Mouse (Mus musculus): Measurements from ENCODE around the gene H2-DMb2. TPM values are rescaled to one million over a fixed set of nuclear protein-coding genes. Genes with fewer than 3 reads are reported as not detected.

Gene H2-DMb2
- polyA plus RNA-seq (2014; fragmentation: Nextera tagmentation; extraction: Ambion mirVana) = 0.18 and 0.36 TPM in 2 replicates

DNA sequence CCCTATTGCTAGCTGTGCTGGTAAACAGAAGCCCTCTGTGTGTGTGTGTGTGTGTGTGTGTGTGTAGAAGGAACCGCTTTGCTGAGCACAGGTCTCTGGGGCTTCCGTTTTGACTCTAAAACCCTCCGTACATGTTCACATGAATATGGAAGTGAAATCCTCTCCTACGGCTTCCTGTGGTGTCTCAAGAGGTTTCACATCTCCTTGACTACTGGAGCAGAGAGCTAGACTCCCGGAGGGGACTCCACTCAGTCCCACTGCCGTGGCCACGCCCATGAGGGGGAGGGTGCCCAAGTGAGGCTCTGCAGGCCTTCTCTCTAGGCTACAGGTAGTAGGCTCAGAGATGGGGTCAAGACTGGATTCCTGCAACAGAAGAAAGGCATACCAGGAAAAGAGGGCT lies at the start of gene H2-DMb2:
Gene H2-DMb2, plus strand, starts transcription at position 275 of the 400 bp plus-strand sequence.
- no peak within 1 kb of the TSS for H3K9ac ChIP-seq (ENCODE audit: low read length)
- H3K4me2 ChIP-seq (ENCODE audit: low read length) = no peak within 1 kb of the TSS
- 41% methylated on average over 7 of the region's 7 CpGs for WGBS
- H3K4me1 ChIP-seq (ENCODE audit: control insufficient read depth, insufficient read depth, low read length) = no peaks in the 10 kb centered on the region
- ATAC-seq (no peak), DNase-seq (ENCODE audit: low spot score) (no peak)
- no peak within 1 kb of the TSS for H3K27ac ChIP-seq (ENCODE audit: low read depth, low read length)
- H3K27me3 ChIP-seq (replicated peaks; ENCODE audit: control insufficient read depth, insufficient read depth, low read length) = peaks cover 35% of the 10 kb centered on the region
- H3K9me3 ChIP-seq (replicated peaks; ENCODE audit: control insufficient read depth, low read length) = no peaks in the 10 kb centered on the region
- H3K4me3 ChIP-seq (ENCODE audit: low read depth, low read length) = no peak within 1 kb of the TSS
- H3K36me3 ChIP-seq (ENCODE audit: control insufficient read depth, insufficient read depth, low read length) = no peaks in the 10 kb centered on the region

DNA sequence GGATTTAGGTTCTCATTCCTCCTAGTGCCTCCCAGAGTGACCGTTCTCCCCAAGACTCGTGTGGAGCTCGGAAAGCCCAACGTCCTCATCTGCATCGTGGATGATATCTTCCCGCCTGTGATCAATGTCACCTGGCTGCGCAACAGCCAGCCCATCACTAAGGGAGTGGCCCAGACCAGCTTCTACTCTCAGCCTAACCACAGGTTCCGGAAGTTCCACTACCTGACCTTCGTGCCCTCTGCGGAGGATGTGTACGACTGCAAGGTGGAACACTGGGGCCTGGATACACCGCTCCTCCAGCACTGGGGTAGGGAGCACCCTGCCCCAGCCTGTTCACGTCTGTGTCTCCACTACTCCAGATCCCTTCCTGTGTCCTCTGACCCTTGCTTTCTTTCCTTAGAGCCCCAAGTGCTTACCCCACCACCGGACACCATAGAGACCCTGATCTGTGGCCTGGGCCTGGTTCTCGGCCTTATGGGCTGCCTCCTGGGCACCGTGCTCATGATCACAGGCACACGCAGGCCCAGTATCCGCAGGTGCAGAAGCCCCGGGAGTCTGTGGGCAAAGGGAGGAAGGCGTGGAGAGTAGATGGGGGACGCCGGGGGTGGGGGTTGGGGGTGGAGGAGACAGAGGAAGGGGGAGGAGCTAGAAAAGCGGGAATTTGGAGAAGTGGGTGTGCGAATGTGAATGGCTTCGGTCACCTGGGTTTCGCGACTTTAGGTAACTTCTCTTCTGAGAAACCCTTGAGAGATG lies 48.6 kb upstream of the H2-DMb2 start:
- Histone ChIP-seq H3K27me3 (replicated peaks; ENCODE audit: control insufficient read depth, insufficient read depth, low read length) (no peaks in the 10 kb centered on the region), H3K36me3 (ENCODE audit: control insufficient read depth, insufficient read depth, low read length) (no peaks in the 10 kb centered on the region), H3K4me1 (ENCODE audit: control insufficient read depth, insufficient read depth, low read length) (no peaks in the 10 kb centered on the region), H3K9ac (ENCODE audit: low read length) (no peak overlapping the region), H3K27ac (ENCODE audit: low read depth, low read length) (no peak overlapping the region), H3K4me2 (ENCODE audit: low read length) (no peak overlapping the region), H3K4me3 (ENCODE audit: low read depth, low read length) (no peak overlapping the region), H3K9me3 (replicated peaks; ENCODE audit: control insufficient read depth, low read length) (no peaks in the 10 kb centered on the region)
- no peak for ATAC-seq
- 89% methylated on average over 27 of the region's 27 CpGs for WGBS
- no peak for DNase-seq (ENCODE audit: low spot score)

DNA sequence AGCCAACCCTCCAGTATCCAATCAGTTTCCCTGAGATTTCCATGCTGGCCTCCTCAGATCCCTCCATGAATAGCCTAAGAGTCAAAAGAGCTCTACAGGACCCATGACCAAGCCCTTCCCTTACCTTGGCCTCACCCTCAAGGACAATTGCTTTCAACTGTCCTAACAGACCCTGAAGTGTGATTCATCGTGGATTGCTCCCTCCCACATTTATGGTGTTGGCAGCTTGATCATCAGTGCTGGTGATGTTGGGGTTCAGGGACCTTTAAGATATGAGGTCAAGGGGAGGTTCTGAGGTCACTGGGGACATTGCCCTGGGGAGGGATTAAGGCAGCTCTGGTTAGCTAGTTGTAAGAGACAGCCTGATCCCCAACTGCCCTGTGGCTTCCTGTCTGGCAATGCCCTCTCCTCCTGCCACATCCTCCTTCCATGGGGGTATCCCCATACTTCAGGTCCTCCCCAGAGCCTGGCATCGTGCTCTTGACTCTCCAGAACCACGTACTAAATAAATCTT lies 46.6 kb upstream of the H2-DMb2 start:
- H3K4me1 ChIP-seq (ENCODE audit: control insufficient read depth, insufficient read depth, low read length) = no peaks in the 10 kb centered on the region
- no peak for ATAC-seq

DNA sequence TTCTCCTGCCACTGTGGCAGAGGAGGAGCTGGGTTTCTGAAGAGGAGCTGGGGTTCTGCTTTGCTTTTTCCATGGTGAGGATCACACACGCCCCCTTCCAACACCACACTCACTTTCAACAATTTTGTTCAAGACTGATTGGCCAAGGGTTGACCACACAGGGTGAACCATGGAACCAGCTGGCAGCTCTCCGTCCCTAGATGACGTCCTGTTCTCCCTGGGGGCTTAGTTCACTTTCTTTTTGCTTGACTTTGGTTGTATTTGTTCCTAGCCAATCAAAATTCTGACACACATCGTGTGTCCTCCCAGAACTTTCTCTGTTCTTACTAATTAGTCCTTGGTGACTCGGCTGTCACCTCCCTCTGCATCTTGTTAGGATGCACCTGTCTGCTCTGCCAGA lies 45.8 kb upstream of the H2-DMb2 start:
- Histone ChIP-seq H3K9ac (ENCODE audit: low read length) (no peak overlapping the region), H3K4me2 (ENCODE audit: low read length) (no peak overlapping the region), H3K36me3 (ENCODE audit: control insufficient read depth, insufficient read depth, low read length) (no peaks in the 10 kb centered on the region), H3K27ac (ENCODE audit: low read depth, low read length) (no peak overlapping the region), H3K4me1 (ENCODE audit: control insufficient read depth, insufficient read depth, low read length) (no peaks in the 10 kb centered on the region), H3K27me3 (replicated peaks; ENCODE audit: control insufficient read depth, insufficient read depth, low read length) (no peaks in the 10 kb centered on the region), H3K4me3 (ENCODE audit: low read depth, low read length) (no peak overlapping the region), H3K9me3 (replicated peaks; ENCODE audit: control insufficient read depth, low read length) (no peaks in the 10 kb centered on the region)
- ATAC-seq = no peak
- 52% methylated on average over 5 of the region's 5 CpGs for WGBS
- no peak for DNase-seq (ENCODE audit: low spot score)

More for the DNA sequence above, 46.6 kb upstream of the H2-DMb2 start:
- WGBS = 87% methylated on average over 3 of the region's 3 CpGs
- Histone ChIP-seq H3K27me3 (replicated peaks; ENCODE audit: control insufficient read depth, insufficient read depth, low read length) (no peaks in the 10 kb centered on the region), H3K4me2 (ENCODE audit: low read length) (no peak overlapping the region), H3K9me3 (replicated peaks; ENCODE audit: control insufficient read depth, low read length) (no peaks in the 10 kb centered on the region), H3K36me3 (ENCODE audit: control insufficient read depth, insufficient read depth, low read length) (no peaks in the 10 kb centered on the region), H3K9ac (ENCODE audit: low read length) (no peak overlapping the region), H3K4me3 (ENCODE audit: low read depth, low read length) (no peak overlapping the region), H3K27ac (ENCODE audit: low read depth, low read length) (no peak overlapping the region)
- DNase-seq (ENCODE audit: low spot score) = no peak

DNA sequence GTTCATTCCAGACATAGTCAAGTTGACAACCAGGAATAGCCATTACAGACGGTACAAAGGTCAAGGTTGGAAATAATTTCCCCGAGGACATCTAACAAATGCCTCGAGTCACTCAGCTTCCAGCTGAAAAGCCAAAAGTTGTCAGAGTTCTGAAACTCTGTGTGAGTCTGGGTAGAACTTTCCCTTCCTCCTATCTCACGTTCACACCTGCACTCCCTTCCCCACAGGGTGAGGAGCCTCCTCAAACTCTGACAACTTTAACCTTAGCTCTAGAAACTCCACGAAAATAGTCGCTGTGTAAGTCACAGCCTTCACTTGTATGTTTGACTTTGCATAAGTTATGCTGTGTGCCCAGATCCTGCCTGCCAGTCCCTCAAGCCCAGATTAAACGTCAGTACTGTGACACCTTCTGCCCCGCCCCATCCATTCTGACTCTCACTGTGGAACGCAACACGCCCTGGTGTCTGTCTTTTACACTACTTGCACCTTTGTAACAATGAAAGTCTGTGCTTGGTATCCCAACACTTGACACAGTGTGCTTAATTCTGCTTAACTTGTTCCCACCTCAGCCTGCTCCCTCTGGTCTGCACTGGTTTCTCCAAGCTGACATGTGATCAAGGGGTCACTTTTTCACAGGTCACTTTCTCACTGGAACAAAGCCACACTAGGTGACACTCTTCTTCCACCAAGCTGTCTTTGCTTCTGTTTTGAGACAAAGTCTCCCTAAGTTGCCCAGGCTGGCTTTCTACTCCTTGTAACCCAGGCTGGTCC lies 44.2 kb upstream of the H2-DMb2 start:
- ATAC-seq = no peak
- Histone ChIP-seq H3K9ac (ENCODE audit: low read length) (no peak overlapping the region), H3K27ac (ENCODE audit: low read depth, low read length) (no peak overlapping the region), H3K27me3 (replicated peaks; ENCODE audit: control insufficient read depth, insufficient read depth, low read length) (no peaks in the 10 kb centered on the region), H3K9me3 (replicated peaks; ENCODE audit: control insufficient read depth, low read length) (no peaks in the 10 kb centered on the region), H3K4me1 (ENCODE audit: control insufficient read depth, insufficient read depth, low read length) (no peaks in the 10 kb centered on the region), H3K4me2 (ENCODE audit: low read length) (no peak overlapping the region), H3K36me3 (ENCODE audit: control insufficient read depth, insufficient read depth, low read length) (no peaks in the 10 kb centered on the region), H3K4me3 (ENCODE audit: low read depth, low read length) (no peak overlapping the region)
- WGBS = 63% methylated on average over 10 of the region's 10 CpGs
- no peak for DNase-seq (ENCODE audit: low spot score)

DNA sequence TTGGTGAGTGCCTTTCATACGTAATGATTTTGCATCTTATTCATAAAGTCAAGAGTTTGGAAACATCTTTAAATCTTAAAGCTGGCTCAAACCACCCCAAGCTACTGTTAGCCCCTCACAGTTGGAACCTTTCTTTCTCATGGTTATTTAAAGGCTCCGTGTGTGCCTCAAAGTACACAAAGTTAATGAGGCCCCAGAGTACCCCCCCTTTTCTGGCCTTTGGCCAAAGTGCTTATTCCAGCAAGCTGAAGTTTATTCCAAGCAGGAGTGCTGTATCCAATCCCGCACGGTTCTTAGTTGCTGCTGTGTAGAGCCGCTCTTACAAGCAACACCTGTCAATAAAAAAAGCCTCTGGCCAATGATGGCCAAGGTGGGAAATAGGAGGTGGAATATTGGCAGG lies 43.6 kb upstream of the H2-DMb2 start:
- H3K4me2 ChIP-seq (ENCODE audit: low read length) = no peak overlapping the region
- H3K4me1 ChIP-seq (ENCODE audit: control insufficient read depth, insufficient read depth, low read length) = no peaks in the 10 kb centered on the region
- ATAC-seq (no peak), DNase-seq (ENCODE audit: low spot score) (peak; percentile 58)
- no peaks in the 10 kb centered on the region for H3K27me3 ChIP-seq (replicated peaks; ENCODE audit: control insufficient read depth, insufficient read depth, low read length)
- 21% methylated on average over 5 of the region's 5 CpGs for WGBS
- no peak overlapping the region for H3K4me3 ChIP-seq (ENCODE audit: low read depth, low read length)
- no peak overlapping the region for H3K27ac ChIP-seq (ENCODE audit: low read depth, low read length)
- no peaks in the 10 kb centered on the region for H3K36me3 ChIP-seq (ENCODE audit: control insufficient read depth, insufficient read depth, low read length)
- 0 out of 2 replicates have a peak overlapping the region, but pooled peaks have one; percentile 1 for H3K9ac ChIP-seq (ENCODE audit: low read length)
- H3K9me3 ChIP-seq (replicated peaks; ENCODE audit: control insufficient read depth, low read length) = no peaks in the 10 kb centered on the region

DNA sequence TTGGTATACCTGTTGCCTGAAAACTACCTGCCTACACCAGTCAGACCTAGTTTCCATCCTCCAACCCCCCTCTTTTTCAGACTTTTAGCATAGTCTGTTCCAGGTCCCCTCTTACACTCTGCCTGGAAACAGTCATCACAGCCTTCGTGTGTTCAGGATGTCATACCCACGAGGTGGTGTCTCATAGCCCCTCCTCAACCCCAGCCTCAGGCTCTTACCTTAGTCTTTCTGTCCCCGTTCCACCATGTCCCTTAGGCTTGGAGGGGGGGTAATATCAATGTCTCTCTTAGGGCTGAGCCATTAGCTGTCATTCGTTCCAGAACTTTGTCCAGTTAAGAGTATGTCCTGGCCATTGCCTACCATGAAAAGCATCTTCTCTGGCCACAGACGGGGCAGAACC lies 41.9 kb upstream of the H2-DMb2 start:
- Histone ChIP-seq H3K9ac (ENCODE audit: low read length) (no peak overlapping the region), H3K27ac (ENCODE audit: low read depth, low read length) (no peak overlapping the region), H3K4me2 (ENCODE audit: low read length) (no peak overlapping the region), H3K36me3 (ENCODE audit: control insufficient read depth, insufficient read depth, low read length) (no peaks in the 10 kb centered on the region), H3K9me3 (replicated peaks; ENCODE audit: control insufficient read depth, low read length) (no peaks in the 10 kb centered on the region), H3K27me3 (replicated peaks; ENCODE audit: control insufficient read depth, insufficient read depth, low read length) (no peaks in the 10 kb centered on the region), H3K4me3 (ENCODE audit: low read depth, low read length) (no peak overlapping the region), H3K4me1 (ENCODE audit: control insufficient read depth, insufficient read depth, low read length) (no peaks in the 10 kb centered on the region)
- no peak for DNase-seq (ENCODE audit: low spot score)
- 37% methylated on average over 5 of the region's 5 CpGs for WGBS
- ATAC-seq = peak; percentile 5; the same call in 1 of the 2 replicates

DNA sequence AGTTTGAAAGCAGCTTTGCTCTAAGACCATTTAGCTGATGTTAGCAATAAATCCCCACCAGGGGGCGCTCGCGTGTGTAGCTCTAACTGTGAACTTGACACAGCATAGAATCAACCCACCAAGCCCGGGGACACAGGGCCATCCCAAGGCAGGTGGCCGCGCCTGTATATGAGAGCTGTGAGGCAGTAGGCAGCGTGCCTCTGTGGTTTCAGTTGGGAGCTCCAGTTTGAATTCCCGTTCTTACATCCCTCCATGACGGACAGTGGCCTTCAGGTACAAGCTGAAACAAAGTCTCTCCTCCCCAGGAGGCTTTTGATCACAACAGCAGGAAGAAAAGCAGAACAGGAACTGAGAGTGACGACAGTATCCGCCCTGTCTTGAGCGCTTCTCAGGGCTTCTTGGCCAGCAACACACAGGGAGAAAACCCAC lies 41.5 kb upstream of the H2-DMb2 start:
- Histone ChIP-seq H3K9me3 (replicated peaks; ENCODE audit: control insufficient read depth, low read length) (no peaks in the 10 kb centered on the region), H3K9ac (ENCODE audit: low read length) (peak overlapping the region; percentile 25; the same call in 1 of the 2 replicates), H3K27me3 (replicated peaks; ENCODE audit: control insufficient read depth, insufficient read depth, low read length) (no peaks in the 10 kb centered on the region), H3K4me1 (ENCODE audit: control insufficient read depth, insufficient read depth, low read length) (no peaks in the 10 kb centered on the region), H3K27ac (ENCODE audit: low read depth, low read length) (no peak overlapping the region), H3K36me3 (ENCODE audit: control insufficient read depth, insufficient read depth, low read length) (no peaks in the 10 kb centered on the region), H3K4me2 (ENCODE audit: low read length) (peak overlapping the region; percentile 33; the same call in 1 of the 2 replicates), H3K4me3 (ENCODE audit: low read depth, low read length) (no peak overlapping the region)
- DNase-seq (ENCODE audit: low spot score) (peak; percentile 96), ATAC-seq (peak; percentile 88)
- 6% methylated on average over 12 of the region's 12 CpGs for WGBS

Data from forebrain, embryonic 14.5 days (tissue).